Mouse (Mus musculus): ENCODE measurements at regions not wholly inside any gene's neighbourhood (a gene's known extent, or its start where the extent isn't known, plus 50 kb on each side); places are given as distances from the start of the nearest gene placed in this dataset.

- intact Hi-C loops (cut with DNase I) = loop anchor here (5.0 kb wide), 1 partner anchor 1378 kb away; no protein-coding TSS in a partner anchor
- no peak for DNase-seq
These were observed 61.8 kb upstream of the Gm6812 start for GRCm38 (mm10) chrX:68954687-68955086.

GRCm38 (mm10) chrX:68953298-68953697, 60.4 kb upstream of the Gm6812 start:
- intact Hi-C loops (cut with DNase I) = loop anchor here (2.0 to 5.0 kb wide), 2 partner anchors 1208 to 1379 kb away; no protein-coding TSS in a partner anchor
- no peak for DNase-seq

DNA sequence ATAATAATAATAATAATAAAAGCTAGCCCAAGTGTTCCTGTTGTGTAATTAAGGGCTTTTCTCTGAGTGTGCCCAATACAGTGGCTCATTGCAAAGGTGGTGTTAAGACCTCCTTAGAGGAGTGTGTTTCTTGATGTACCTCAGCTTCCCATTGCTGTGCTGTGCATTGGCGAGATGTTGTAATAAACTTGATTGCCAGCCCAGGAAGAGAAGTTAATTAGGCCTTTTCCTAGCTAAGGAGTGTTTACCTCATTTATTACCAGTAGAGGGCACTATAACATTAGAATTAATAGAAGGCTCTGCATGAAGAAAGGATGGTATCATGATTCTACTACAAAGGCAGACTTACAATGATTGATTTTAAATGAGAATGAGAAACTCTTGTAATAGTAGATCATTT, 57.9 kb upstream of the Gm6812 start:
- intact Hi-C loops (cut with DNase I) = loop anchor here (5.0 kb wide), 1 partner anchor 1382 kb away; no protein-coding TSS in a partner anchor
- DNase-seq = no peak

DNA sequence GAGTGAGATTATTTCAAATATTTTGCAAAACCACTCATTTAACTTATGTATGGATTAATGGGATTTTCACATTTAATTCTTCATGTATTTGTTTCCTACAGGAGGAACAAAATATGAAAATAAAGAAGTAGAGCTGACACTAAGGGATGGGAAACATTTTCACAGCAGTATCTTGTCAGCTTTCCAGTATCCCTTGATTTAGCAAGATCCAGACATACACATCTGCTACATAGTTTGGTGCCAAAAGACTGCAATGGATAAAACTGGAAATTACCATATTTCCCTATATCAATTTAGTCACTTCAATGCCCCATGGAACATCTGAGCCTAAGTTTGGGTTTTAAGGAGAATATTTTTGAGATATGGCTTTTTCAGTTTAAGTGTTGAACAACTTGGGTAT, 52.9 kb upstream of the Gm6812 start:
- no peak for DNase-seq
- intact Hi-C loops (cut with DNase I) = no loop called here

All from heart, postnatal 14 days (tissue).